Mouse (Mus musculus): ENCODE data around the gene Noc2l. TPM values are rescaled to one million over a fixed set of nuclear protein-coding genes. Genes with fewer than 3 reads are reported as not detected.

The Noc2l gene
- total RNA-seq (2021) = 10 to 100 TPM; 42.6 to 47.2 TPM
- polyA plus RNA-seq (2012; rRNA removed) = 46.6 and 60.3 TPM in 2 replicates
- long read RNA-seq, transcript Noc2l-201 (19 exons, 2,785 nt) = major isoform, 52 of 71 reads
- long read RNA-seq, partial matches to known transcripts = 8 of 71 reads
- long read RNA-seq, other reads (novel, unspliced or antisense) = 11 of 71 reads

DNA sequence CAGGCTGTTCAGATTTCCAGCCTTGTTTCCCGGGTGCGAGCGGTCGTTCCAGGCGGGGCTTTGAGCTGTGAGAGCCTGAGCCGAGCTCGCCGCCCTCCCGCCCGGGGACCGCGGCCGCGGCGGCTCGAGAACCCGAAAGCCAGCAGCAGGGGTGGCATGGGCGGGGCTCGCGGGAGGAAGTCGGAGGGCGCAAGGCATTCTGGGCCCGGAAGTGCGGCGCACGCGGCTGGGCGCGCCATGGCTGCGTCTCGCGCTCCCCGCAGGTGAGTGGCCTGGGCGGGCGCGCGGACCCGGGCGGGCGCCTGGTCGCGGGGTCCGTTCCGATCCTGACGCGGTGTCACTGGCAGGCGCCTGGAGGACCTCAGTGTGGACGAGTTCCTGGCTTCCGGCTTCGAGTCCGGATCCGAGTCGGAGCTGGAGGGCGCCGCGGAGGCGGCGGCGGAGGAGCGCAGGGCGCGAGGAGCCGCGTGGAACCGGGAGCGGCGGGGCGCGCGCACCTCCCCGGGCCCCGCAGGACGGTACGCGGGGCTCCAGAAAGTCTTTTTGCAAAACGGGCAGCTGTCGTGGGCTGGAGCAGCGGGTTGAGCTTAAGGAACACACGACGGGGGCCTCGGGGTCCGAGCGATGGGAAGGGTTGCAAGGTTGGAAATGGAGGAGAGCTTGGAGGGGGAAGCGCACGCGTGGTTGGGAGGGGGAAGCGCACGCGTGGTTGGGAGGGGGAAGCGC is at the start of gene Noc2l:
TSS of gene Noc2l (plus strand) at position 203 of the 726 bp plus-strand sequence.
- DNase-seq = peak; percentile 95

DNA sequence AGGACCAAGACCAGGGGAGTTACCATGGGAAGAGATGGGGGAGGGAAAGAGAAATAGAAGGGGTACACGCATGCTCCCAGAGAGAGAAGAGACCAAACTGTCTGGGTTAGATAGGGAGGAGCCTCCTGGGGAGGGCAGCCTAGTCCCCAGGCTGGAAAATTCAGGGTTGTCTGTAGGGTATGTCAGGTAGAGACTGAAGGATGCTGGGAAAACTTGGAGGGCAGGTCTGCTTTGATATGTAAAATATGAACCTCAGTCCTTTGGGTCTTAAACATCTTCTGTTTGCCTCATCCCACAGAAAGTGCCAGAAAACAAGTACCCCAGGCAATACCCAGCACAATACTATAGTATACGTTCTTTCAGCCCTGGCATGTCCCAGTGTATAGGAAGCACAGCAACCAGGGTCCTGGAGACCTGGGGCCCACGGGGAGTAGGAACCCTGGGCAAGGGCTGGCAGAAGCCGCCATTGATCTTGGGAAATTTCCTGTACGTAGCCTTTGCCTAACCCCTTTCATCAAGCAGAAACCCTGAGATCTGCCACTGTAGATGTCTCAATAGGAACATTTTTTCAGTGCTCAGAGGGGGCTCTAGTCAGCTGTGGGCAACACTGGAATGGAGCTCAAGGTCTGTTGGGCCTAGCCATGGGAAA is 47.5 kb upstream of the Noc2l start:
- DNase-seq = no peak

DNA sequence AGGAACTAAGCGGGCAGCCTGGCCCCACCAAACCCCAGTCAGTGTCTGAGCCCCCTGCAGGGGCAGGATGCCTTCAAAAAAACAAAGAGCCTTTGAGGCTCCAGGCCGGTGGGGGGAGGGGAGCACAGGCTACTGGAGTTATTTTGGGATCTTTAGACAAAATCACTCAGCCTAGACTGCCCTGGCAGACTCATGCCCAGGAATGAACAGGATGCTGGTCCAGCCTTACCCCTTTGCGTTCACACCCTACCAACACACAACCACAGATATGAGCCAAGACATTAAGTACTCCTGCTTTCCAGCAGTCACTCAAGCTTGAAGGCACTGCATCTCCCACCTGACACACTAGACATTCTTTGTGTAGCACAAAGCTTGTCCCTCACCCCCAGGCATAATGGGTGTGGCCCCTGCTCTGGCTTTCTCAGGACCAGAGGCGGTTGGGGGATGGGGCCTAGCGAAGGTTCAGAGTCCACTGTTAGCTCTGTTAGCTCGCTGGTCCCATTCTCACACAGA is 46.9 kb upstream of the Noc2l start:
- no peak for DNase-seq

- DNase-seq = no peak
Observed at GRCm38 (mm10) chr4:156192421-156193199, 43.2 kb upstream of the Noc2l start.

DNA sequence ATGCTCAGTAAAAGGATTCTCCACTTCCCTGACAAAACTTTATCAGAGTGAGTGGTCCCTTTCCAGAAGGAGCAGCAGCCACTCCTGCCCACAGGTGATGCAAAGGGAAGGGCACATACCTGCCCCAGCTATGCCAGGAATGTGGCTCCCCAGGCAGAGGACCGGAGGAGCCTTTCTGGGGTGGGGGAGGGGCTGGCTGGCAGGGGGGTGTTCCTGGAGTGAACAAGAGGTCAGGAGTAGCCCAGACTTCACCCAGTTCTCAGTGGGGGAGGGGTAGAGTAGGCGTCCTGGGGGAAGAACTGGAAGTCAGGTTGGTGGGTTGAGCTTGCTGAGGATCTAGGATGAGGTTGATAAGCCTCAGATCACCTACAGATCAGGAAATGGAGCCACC is 42.6 kb upstream of the Noc2l start:
- DNase-seq = no peak

DNA sequence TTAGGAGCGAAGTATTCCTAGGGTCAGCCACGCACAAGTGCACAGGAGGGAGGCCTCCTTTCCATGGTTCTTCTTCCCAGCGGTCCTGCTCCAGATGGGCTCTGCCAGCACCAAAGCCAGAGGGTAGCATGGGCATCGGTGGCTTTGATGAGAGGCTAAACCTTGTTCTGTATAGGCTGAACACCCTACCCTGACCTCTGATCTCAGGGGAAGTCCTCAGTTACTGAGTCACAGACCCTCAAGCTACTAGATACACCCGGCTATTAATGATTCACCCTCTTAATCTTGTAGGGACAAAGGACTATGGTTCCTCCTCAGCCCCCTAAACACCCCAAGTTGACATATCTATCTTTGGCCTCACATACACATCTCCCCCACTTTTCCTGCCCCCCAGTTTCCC is 41.9 kb upstream of the Noc2l start:
- DNase-seq = no peak

- no peak for DNase-seq
Observed at GRCm38 (mm10) chr4:156194346-156194745, 41.5 kb upstream of the Noc2l start.

- DNase-seq = peak; percentile 54
Observed at GRCm38 (mm10) chr4:156195927-156196870, 39.6 kb upstream of the Noc2l start.

DNA sequence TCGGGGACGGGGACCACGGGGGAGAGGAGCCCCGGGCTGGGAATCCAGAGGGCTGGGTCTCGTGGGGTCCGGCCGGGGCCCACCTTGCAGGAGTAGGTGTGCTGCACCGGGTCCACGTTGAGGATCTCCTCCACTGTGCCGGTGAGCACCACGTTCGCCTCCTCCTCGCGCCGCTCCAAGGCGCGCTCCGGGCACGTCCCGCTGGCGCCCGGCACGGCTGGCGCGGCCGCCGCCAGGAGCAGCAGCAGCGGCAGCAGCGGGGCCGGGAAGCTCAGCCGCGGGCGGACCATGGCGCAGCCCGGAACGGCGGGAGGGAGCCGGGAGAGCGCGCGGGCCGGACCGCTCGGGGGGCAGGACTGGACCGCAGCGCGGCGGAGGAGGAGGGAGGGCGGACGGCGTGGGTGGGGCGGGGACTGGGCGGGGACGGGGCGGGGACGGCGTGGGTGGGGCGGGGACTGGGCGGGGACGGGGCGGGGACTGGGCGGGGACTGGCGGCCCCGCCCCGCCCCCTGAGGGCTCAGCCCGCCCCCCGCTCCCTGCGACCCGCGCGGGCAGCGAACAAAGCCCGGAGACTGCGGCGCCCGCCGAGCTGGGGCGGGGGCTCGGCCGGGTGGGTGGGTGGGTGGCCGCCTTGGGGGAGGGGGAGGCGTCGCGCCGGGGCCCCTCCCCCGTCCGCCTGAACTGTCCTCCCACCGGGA is 38.5 kb upstream of the Noc2l start, which contains the start of gene Agrn:
TSS of gene Agrn (minus strand) at position 358 of the 698 bp plus-strand sequence.
- DNase-seq = peak; percentile 84

DNA sequence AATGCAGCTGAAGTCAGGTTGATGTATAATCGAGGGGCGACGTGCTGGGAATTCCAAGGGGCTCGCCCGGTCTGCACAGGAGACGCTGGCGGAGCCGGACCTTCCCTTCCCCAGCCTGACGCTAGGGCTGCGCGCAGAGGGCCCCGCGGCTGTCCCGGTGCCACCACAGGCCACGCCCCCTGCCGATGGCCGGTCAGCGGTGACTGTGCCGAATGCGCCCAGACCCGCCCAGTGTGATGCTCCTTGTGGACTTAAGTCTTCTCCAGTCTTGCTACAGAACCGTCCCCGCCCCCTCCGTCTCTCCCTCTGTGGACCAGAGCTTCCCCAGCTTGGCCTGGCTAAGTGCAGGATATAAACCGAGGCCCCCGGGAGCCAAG is 38.0 kb upstream of the Noc2l start:
- DNase-seq = peak; percentile 94

- peak; percentile 49 for DNase-seq
Observed at GRCm38 (mm10) chr4:156200623-156201475, 35.0 kb upstream of the Noc2l start, which contains the start of gene Isg15. Gene Isg15 (minus strand): TSS chr4:156200818.

GRCm38 (mm10) chr4:156202462-156202893 is 33.3 kb upstream of the Noc2l start:
- DNase-seq = no peak

DNA sequence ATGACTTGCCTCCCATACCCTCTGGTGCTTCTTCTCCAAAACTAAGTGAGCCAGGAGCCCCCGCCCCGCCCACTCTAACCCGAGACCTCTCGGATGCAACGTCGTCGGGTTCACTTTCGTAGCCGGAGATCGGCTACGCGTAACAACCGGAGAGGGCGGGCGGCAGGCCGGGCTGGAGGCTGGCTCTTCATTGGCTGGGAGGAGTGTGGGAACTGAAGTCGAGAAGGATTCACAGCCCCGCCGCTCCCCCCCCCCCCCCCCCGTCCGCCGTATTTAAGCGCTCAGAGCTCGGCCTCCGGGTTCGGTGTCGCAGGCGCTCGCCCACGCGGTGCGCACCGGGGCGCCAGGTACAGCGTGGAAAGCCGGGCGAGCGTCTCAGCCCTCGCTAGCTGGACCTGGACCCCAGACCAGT is 32.8 kb upstream of the Noc2l start, which contains the start of gene AW011738:
TSS of gene AW011738 (plus strand) at position 304 of the 412 bp plus-strand sequence.
- peak; percentile 84 for DNase-seq

GRCm38 (mm10) chr4:156203413-156204131 is 32.2 kb upstream of the Noc2l start:
- peak; percentile 33 for DNase-seq

DNA sequence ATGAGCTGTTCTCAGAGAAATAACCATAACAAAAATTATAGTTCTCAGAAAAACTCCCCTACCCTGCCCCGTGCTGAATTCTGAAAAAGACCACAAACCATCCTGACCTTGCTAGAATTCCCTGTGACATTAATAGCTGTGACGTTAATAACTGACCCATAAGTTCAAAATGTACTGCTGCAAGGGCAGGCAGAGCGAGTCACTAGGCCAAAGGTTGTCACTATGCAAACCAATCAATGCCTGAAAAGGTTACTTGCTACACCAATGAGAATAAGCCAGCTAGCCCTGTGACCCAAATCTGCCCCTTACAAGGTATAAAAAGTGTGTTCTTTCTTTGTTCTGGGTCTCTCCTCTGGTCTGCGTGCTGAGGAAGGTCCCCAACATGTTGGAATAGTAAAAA is 26.9 kb upstream of the Noc2l start:
- DNase-seq = no peak

GRCm38 (mm10) chr4:156209963-156210635 is 25.7 kb upstream of the Noc2l start:
- no peak for DNase-seq

DNA sequence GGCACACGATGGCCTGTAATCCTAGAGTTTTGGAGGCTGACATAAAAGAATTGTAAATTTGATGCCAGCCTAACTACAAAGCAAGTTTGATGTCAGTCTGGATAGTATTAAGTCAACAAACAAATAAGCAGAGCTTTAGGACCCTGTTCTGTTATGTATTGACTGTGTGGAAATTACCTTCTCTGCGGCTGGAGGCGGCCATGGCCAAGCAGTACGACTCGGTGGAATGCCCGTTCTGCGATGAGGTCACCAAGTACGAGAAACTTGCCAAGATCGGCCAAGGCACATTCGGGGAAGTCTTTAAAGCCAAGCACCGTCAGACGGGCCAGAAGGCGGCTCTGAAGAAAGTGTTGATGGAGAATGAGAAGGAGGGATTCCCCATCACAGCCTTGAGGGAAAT is 22.7 kb upstream of the Noc2l start:
- no peak for DNase-seq

DNA sequence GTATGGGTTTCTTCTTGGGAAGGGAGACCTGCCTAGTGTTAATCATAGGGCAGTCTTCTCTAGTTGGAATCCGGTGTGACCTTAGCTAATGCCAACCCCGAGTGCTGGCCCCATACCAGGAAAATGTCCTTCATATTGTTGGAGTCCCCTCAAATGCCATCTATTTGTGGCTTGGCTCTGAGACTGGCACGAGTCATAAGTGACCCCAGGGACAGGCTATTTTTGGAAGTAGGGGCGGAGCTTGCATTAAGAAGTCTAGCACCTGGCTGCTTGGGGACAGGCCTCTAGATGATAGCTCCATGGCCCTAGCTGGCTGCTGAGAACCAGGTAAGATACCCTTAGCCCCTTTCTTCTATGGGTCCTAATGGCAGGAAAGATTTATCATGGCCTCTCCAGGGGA is 20.2 kb upstream of the Noc2l start, which contains the start of gene Perm1:
TSS of gene Perm1 (plus strand) at position 220 of the 400 bp plus-strand sequence.
- peak; percentile 95 for DNase-seq

Data from adrenal gland, adult 2 months (tissue).